Mouse (Mus musculus) thymus, adult 2 months (tissue): Measurements from ENCODE around the gene Camkk1.

Experiments
- CTCF ChIP-seq: fragments of 200-500 bp; IDR thresholded peaks from 2 replicates; pipeline ENCODE4 v1.5.1; 2012; ENCODE audit warnings: mild to moderate bottlenecking, control low read depth, low read length, moderate library complexity, borderline replicate concordance; ENCODE audit not compliant: control insufficient read depth, poor library complexity, insufficient read depth; ENCODE audit errors: extremely low read depth
- POLR2A ChIP-seq: fragments of 200-500 bp; IDR thresholded peaks from 2 replicates; pipeline ENCODE4 v1.6.1; 2012; ENCODE audit warnings: mild to moderate bottlenecking, low read length, control low read depth, moderate library complexity; ENCODE audit not compliant: control insufficient read depth, poor library complexity, insufficient read depth; ENCODE audit errors: extremely low read depth

- no peak for TF ChIP-seq CTCF
- TF ChIP-seq POLR2A, result no peak
Measured at GRCm38 (mm10) chr11:73061413-73061812, 42.6 kb downstream of the Camkk1 start.
